Comparison of ENCODE assay signal across 8 mouse cellular contexts in the genomic region with DNA sequence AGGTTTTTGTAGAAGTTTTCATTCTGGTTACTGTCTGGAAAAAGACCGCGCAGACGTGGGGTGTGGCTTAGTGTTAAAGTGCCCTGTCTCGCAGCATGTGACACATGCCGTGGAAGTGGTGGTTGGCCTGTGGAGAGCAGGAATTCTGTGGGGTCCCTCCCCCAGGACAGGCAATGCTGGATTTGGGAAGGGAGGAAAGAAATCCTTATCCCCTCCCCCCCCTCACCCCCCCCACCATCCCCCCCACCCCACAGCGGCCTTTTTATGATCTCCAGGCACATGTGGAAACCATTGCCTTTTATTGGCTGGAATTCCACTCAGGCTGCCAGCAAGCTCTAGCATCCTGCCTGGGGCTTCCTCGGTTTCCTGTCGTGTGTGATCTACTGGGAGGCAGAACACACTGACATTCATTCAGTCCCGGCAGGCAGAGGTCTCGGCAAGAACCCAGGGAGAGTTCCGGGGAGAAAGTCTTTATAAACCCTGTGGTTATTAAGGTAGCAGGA. TPM values are rescaled to one million over a fixed set of nuclear protein-coding genes. Genes with fewer than 3 reads are reported as not detected.
A peak's percentile ranks its signal among the peaks of the same experiment; 100 is the strongest.
DNase-seq lines count a peak whose midpoint lies in the region; ATAC-seq lines count a peak whose summit lies in the region.

No protein-coding gene starts in this region.

- H3K27me3 ChIP-seq in liver, embryonic 12.5 days (replicated peaks), result peaks cover 6% of the 10 kb centered on the region
- H3K27me3 ChIP-seq in forebrain, embryonic 15.5 days, result no peaks in the 10 kb centered on the region
- no peaks in the 10 kb centered on the region for H3K27me3 ChIP-seq in hindbrain, embryonic 14.5 days (ENCODE audit: control insufficient read depth, insufficient read depth, low read length)
- peaks cover 3% of the 10 kb centered on the region; the same call in 1 of the 2 replicates for H3K27me3 ChIP-seq in midbrain, embryonic 12.5 days

- no peak overlapping the region for H3K4me2 ChIP-seq in liver, embryonic 12.5 days
- H3K4me2 ChIP-seq in forebrain, embryonic 15.5 days (replicated peaks), result no peak overlapping the region
- no peak overlapping the region for H3K4me2 ChIP-seq in hindbrain, embryonic 14.5 days (replicated peaks)
- no peak overlapping the region for H3K4me2 ChIP-seq in midbrain, embryonic 12.5 days (replicated peaks)

- WGBS in liver, embryonic 12.5 days (ENCODE audit: insufficient replicate concordance), result 38% methylated on average over 11 of the region's 11 CpGs
- WGBS in forebrain, embryonic 15.5 days, result 48% methylated on average over 11 of the region's 11 CpGs
- WGBS in hindbrain, embryonic 14.5 days, result 51% methylated on average over 11 of the region's 11 CpGs
- 62% methylated on average over 10 of the region's 11 CpGs for WGBS in midbrain, embryonic 12.5 days

- H3K36me3 ChIP-seq in liver, embryonic 12.5 days, result no peaks in the 10 kb centered on the region
- H3K36me3 ChIP-seq in forebrain, embryonic 15.5 days, result no peaks in the 10 kb centered on the region
- peaks cover 14% of the 10 kb centered on the region for H3K36me3 ChIP-seq in hindbrain, embryonic 14.5 days (replicated peaks; ENCODE audit: control insufficient read depth, insufficient read depth)
- H3K36me3 ChIP-seq in midbrain, embryonic 12.5 days, result no peaks in the 10 kb centered on the region

- H3K9ac ChIP-seq in liver, embryonic 12.5 days, result no peak overlapping the region
- no peak overlapping the region for H3K9ac ChIP-seq in forebrain, embryonic 15.5 days (replicated peaks)
- no peak overlapping the region for H3K9ac ChIP-seq in hindbrain, embryonic 14.5 days
- 0 out of 2 replicates have a peak overlapping the region, but pooled peaks have one; percentile 0 for H3K9ac ChIP-seq in midbrain, embryonic 12.5 days (replicated peaks)

- H3K9me3 ChIP-seq in liver, embryonic 12.5 days (replicated peaks), result no peaks in the 10 kb centered on the region
- H3K9me3 ChIP-seq in forebrain, embryonic 15.5 days, result no peaks in the 10 kb centered on the region
- H3K9me3 ChIP-seq in hindbrain, embryonic 14.5 days (ENCODE audit: control insufficient read depth, low read length), result no peaks in the 10 kb centered on the region
- no peaks in the 10 kb centered on the region for H3K9me3 ChIP-seq in midbrain, embryonic 12.5 days

- DNase-seq in liver (peak; percentile 20), adipocyte (ENCODE audit: low spot score) (no peak)
- no peak for DNase-seq in hindbrain, embryonic 14.5 days (ENCODE audit: low spot score)
- DNase-seq in adrenal gland, adult 18-20 months (ENCODE audit: low spot score in 2 of 2), result no peak
- no peak for DNase-seq in spleen, postnatal 14 days (ENCODE audit: low spot score in 2 of 2)

- H3K27ac ChIP-seq in liver, embryonic 12.5 days, result no peak overlapping the region
- H3K27ac ChIP-seq in forebrain, embryonic 15.5 days (replicated peaks), result peak overlapping the region; percentile 70
- H3K27ac ChIP-seq in hindbrain, embryonic 14.5 days, result peak overlapping the region; percentile 14; the same call in 1 of the 2 replicates
- peak overlapping the region; percentile 7; the same call in 1 of the 2 replicates for H3K27ac ChIP-seq in midbrain, embryonic 12.5 days (replicated peaks)

- H3K4me3 ChIP-seq in liver, embryonic 12.5 days, result no peak overlapping the region
- H3K4me3 ChIP-seq in forebrain, embryonic 15.5 days, result no peak overlapping the region
- H3K4me3 ChIP-seq in hindbrain, embryonic 14.5 days (replicated peaks; ENCODE audit: low read length), result no peak overlapping the region
- no peak overlapping the region for H3K4me3 ChIP-seq in midbrain, embryonic 12.5 days

- no peaks in the 10 kb centered on the region for H3K4me1 ChIP-seq in liver, embryonic 12.5 days
- H3K4me1 ChIP-seq in forebrain, embryonic 15.5 days, result peaks cover 27% of the 10 kb centered on the region
- 0 out of 2 replicates have a peak, but pooled peaks cover 8% of the 10 kb centered on the region for H3K4me1 ChIP-seq in hindbrain, embryonic 14.5 days (replicated peaks; ENCODE audit: control insufficient read depth, insufficient read depth, low read length)
- H3K4me1 ChIP-seq in midbrain, embryonic 12.5 days, result peaks cover 24% of the 10 kb centered on the region

- no peak for ATAC-seq in liver, embryonic 12.5 days
- no peak for ATAC-seq in forebrain, embryonic 15.5 days (replicated peaks)
- peak; percentile 59; the same call in 1 of the 2 replicates for ATAC-seq in hindbrain, embryonic 14.5 days (ENCODE audit: low FRiP score)
- ATAC-seq in midbrain, embryonic 12.5 days (ENCODE audit: low FRiP score, low read depth), result no peak

RNA-seq across cellular contexts. Expression of a gene that starts 33.5 kb away (rescaled TPM):
- polyA plus RNA-seq in liver, embryonic 12.5 days (2016; fragmentation: Nextera tagmentation; extraction: Ambion mirVana), result 25.8 and 31.2 TPM in 2 replicates
- 88.2 and 89.3 TPM in 2 replicates for polyA plus RNA-seq in forebrain, embryonic 15.5 days (2015; fragmentation: Nextera tagmentation; extraction: Ambion mirVana)
- 69.0 and 76.0 TPM in 2 replicates for polyA plus RNA-seq in hindbrain, embryonic 14.5 days (2014; fragmentation: Nextera tagmentation; extraction: Ambion mirVana)
- polyA plus RNA-seq in midbrain, embryonic 12.5 days (2016; fragmentation: Nextera tagmentation; extraction: Ambion mirVana), result 102 TPM in 2 replicates
- total RNA-seq in adrenal gland, adult 18-20 months (2021), result 10 to 100 TPM; 46.6 to 54.5 TPM
